Mouse (Mus musculus) adrenal gland, adult 18-20 months (tissue): ENCODE measurements around the gene Ppm1e. TPM values are rescaled to one million over a fixed set of nuclear protein-coding genes. Genes with fewer than 3 reads are reported as not detected.

ENCODE experiments used
- DNase-seq, 2 experiments: peaks; one replicate each; pipeline ENCODE4 v3.0.0; 2021 to 2022; ENCODE audit warnings: low spot score in 2 of 2
- total RNA-seq, 2 experiments: library from RNA; stranded (reverse); gene quantifications; 1 replicate in 1 of 2; 2 replicates in 1 of 2; pipeline ENCODE4 v1.2.3; 2021

The Ppm1e gene
- total RNA-seq, 2 experiments from 2014 or later, result 13.1 to 24.4 TPM

DNA sequence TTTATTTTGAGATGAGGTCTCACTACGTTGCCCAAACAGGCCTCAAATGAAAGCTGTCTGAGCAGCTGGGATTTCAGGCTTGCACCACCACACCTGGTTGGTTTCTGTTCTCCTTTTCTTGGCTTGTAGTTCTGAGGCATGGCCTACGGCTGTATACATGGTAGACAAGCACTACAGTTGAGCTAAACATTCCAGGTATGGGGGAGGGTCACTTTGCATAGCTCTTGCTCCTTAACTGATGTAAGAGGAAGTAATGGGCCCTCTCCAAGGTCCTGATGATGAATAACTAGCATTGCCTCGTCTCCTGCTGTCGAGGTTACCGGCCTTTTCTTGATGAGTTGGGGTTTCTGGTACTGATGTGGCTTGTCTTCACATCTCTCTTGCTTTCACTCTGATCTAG lies 104.7 kb downstream of the Ppm1e start:
- DNase-seq, result no peak

DNA sequence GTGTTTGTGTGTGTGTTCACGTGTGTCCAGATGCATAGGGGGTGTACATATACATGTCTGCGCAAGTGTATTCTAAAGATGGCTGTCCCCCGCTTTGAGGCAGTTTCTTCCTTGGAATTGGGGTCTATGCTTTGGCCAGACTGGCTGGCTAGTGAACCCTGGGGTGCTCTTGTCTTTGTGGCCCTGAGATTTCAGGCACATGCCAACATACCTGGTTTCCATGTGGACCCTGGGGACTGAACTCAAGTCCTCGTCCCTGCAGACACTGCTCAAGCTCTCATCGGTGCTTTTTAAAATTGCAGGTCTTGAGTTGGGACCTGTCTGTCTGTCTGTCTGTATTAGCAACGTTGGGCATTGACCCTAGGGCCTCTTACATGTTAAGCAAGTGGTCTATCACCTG lies 105.5 kb downstream of the Ppm1e start:
- DNase-seq, result no peak

DNA sequence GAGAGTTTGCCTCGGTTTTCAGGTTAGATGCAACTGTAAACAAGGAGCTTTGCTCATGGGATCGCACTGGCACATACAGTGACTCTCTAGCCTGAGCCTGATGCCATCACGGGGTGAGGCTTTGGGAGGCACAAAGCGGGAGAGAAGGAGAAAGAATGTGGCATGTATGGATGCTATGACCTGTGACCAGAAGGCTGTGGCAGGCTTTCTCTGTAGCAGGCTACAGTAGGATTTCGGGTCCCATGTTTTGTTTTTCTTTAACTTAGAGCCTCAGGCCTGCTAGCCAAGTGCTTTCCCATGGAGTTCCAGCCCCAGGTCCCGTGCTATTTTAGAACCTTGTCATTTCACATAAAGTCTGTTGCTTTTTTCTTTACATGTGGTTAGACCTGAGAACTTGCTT lies 108.7 kb downstream of the Ppm1e start:
- DNase-seq, result no peak

- no peak for DNase-seq
Observed at GRCm38 (mm10) chr11:87247494-87247866, 111.3 kb downstream of the Ppm1e start.

DNA sequence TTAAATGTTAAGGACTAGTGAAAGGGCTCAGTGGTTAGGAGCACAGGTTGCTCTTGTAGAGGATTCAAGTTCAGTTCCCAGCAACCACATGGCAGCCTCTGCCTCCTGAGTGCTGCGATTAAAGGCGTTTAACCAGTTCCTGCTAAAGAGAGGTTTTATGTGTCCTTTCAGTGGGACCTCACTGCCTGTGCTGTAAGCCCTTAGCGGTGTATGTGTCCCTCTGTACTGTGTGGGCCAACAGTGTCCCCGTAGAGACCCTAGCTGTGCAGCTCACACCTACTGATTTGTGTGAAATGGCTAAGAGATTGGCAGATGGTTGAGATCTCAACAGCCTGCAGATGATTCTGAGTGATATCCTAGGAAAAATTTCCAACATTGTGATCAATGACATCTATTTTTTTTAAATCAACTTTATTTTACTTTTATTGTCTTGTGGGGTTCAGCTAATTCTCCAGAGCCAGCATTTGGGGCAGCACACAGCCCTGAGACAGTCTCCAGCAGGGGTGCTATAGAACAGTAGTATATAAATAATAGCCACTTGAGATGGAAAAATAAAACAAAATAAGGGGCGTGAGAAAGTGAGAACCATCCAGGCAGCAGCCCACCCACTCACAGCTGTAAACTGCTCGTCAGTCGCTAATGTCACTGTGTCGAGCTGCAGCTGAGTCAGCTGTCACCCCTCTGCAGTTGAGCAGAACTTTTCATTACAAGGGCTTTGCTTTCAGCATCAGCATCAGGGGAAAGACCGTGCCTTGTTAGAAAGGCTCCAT lies 111.9 kb downstream of the Ppm1e start:
- DNase-seq, result no peak

DNA sequence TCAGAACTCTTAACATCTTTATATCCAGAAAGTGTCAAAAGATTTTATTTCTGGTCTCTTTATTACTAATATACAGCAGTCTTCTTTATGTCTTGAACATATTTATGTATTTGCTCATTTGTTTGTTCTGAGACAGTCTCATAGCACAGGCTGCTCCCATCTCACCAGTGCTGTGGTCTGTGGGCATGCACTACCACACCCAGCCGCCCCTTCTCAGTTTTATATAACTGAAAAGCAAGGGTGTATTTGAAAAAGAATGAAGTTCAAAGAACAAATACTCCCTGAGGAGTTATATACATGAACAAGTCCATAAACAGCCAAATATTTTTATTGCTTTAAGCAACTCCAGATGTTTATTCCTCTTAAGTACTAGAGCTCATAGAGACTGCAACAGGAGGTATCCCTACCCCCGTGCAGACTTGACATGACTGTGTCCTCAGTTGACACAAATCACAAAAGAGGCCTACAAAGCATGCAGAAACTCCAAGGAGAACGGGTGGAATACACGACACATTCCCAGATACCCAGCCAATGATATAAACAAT lies 112.6 kb downstream of the Ppm1e start:
- no peak for DNase-seq

DNA sequence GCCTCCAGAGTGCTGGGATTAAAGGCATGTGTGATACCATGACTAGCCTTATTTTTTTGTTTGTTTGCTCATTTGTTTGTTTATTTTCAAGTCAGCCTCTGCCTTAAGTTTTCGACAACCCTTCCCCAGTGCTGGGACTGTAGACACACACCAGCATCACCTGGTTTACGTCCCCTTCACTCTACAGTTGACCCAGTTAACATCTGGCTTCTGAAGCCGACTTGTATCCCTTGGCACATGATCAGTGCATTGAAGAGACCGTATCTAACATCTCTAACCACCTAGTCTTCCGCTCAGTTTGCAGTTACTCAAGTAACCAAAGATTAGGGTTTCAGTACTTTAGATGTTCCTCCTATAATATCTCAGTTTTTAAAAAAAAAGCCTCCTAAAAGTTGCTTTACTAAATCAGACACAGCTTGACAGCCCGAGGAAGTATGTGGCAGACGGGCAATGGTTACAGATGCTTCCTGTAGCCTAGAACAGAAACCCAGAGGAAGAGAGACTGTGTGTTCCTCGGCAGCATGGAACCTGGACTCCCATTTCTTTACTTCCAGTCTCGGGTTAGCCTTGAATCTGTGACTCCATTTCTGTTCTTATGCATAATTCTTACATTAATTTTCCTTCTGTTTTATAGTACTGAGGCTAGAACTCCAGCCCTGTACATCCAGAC lies 113.5 kb downstream of the Ppm1e start:
- DNase-seq, result no peak

GRCm38 (mm10) chr11:87241256-87241655 lies 117.6 kb downstream of the Ppm1e start:
- no peak for DNase-seq

- no peak for DNase-seq
Observed at GRCm38 (mm10) chr11:87240833-87241215, 118.0 kb downstream of the Ppm1e start.

- no peak for DNase-seq
Observed at GRCm38 (mm10) chr11:87240141-87240832, 118.5 kb downstream of the Ppm1e start.

- no peak for DNase-seq
Observed at GRCm38 (mm10) chr11:87238891-87239530, 119.8 kb downstream of the Ppm1e start.

DNA sequence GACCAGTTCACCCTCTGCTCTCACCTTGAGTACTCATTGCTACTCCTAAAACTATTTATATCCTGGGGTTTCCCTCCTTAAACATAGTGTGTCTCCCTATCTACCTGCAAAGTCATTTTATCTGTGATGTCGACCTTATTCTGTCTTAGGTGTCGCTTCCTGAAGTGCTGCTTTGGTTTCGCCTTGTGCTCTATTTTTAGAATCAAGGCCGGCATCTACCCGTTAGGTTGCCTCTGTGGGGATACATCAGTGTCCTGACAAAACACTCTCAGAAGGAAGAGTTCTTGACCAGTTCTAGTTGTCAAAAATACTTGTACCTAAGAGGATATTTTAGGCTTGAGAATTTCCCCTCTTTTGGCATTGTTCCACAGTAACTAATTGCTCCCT lies 123.3 kb downstream of the Ppm1e start:
- no peak for DNase-seq

- no peak for DNase-seq
Observed at GRCm38 (mm10) chr11:87234743-87235485, 123.9 kb downstream of the Ppm1e start.

DNA sequence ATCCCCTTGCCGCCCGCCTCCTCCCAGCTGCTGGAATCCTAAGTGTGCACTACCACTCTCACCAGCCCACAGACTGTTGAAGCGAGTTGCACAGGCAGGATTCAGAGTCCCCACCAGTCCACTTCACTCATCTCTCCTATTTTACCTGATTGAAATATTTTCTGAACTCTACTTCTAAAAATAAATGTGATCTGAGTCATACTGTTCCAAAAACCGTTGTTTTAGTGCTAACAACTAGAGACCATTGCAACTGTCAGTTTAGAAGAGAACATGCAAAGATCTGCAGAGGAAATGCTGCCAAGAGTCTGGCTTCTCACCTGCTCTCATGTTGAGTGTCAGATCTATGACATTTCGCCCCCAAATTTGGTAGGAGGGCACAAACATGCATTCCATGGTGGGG lies 125.4 kb downstream of the Ppm1e start:
- no peak for DNase-seq

DNA sequence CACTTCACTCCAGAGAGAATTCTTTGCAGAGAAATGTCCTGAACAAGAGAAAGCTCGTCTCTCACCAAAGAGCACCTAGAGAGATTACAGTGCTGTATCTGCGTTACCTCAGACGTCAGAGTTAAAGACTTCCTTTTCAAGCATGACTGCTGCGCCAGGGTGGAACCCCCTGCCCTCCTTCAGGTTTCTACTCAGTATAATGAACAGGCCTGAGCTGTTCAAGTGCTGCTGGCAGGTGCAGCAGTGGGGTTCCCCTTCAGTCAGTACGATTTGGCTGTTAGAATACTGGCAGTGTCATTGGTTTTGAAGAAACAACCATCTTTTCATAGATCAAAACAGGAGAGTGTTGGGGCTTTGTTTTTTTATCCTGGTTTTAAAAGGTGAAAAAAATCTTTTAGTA lies 131.8 kb downstream of the Ppm1e start:
- DNase-seq, result no peak

- DNase-seq, result no peak
Observed at GRCm38 (mm10) chr11:87222686-87223085, 136.1 kb downstream of the Ppm1e start.

GRCm38 (mm10) chr11:87212313-87212712 lies 146.5 kb downstream of the Ppm1e start:
- no peak for DNase-seq
